Mouse (Mus musculus) heart, embryonic 13.5 days (tissue): Measurements from ENCODE around the gene Dhx16. TPM values are rescaled to one million over a fixed set of nuclear protein-coding genes. Genes with fewer than 3 reads are reported as not detected.
"Not testable (repeated sequence)": the region's sequence is repeated elsewhere in the genome, so short reads cannot be mapped to it uniquely, and the experiment has no call there.

Experiments
- ATAC-seq: fragments of 200-750 bp; cut with Nextera tagmentation; 2 replicates; pipeline ENCODE4 v1.8.0; 2017; ENCODE audit warnings: moderate TSS enrichment; ENCODE audit not compliant: insufficient number of reproducible peaks, low FRiP score, low TSS enrichment; ENCODE audit errors: extremely low read depth
- H3K27ac ChIP-seq: fragments of 300-500 bp; sonication (generic); replicated peaks from 2 replicates; pipeline ENCODE4 v1.5.1; 2015; ENCODE audit warnings: moderate library complexity, mild to moderate bottlenecking, inconsistent platforms
- H3K27me3 ChIP-seq: fragments of 300-500 bp; sonication (generic); replicated peaks from 2 replicates; pipeline ENCODE4 v1.6.1; 2015; ENCODE audit warnings: mild to moderate bottlenecking, inconsistent platforms
- H3K36me3 ChIP-seq: fragments of 300-500 bp; sonication (generic); 2 replicates; pipeline ENCODE4 v1.6.1; 2015; ENCODE audit warnings: mild to moderate bottlenecking, inconsistent platforms
- H3K4me1 ChIP-seq: fragments of 300-500 bp; sonication (generic); 2 replicates; pipeline ENCODE4 v1.6.1; 2015; ENCODE audit warnings: inconsistent platforms
- H3K4me2 ChIP-seq: fragments of 300-500 bp; sonication (generic); 2 replicates; pipeline ENCODE4 v1.6.1; 2015; ENCODE audit warnings: inconsistent platforms, mild to moderate bottlenecking, moderate library complexity
- H3K4me3 ChIP-seq: fragments of 300-500 bp; sonication (generic); 2 replicates; pipeline ENCODE4 v1.5.1; 2015; ENCODE audit warnings: moderate library complexity, mild to moderate bottlenecking, inconsistent platforms
- H3K9ac ChIP-seq: fragments of 300-500 bp; sonication (generic); 2 replicates; pipeline ENCODE4 v1.6.1; 2015; ENCODE audit warnings: inconsistent platforms, mild to moderate bottlenecking, moderate library complexity
- H3K9me3 ChIP-seq: fragments of 300-500 bp; sonication (generic); 2 replicates; pipeline ENCODE4 v1.6.1; 2016; ENCODE audit warnings: inconsistent platforms
- WGBS: fragments of 180-500 bp; shearing (Covaris S2); methylation state at CpG from one replicate; pipeline ENCODE4 v1.1.7; 2015; ENCODE audit warnings: mixed read lengths; 5-methylcytosine and 5-hydroxymethylcytosine counted together
- microRNA counts: library from miRNA; unstranded; fragments of <30 nt; microRNA quantifications from one replicate; lab custom pipeline; 2016
- microRNA-seq: library from miRNA; unstranded; fragments of <30 nt; microRNA quantifications from one replicate; pipeline ENCODE4, GENCODE M21; 2016
- polyA plus RNA-seq: library from polyadenylated mRNA; unstranded; fragments of >200 nt; fragmentation: Nextera tagmentation; extraction: Ambion mirVana; gene quantifications from 2 replicates; pipeline ENCODE4 v1.2.1, GENCODE M21; 2015

Gene Dhx16
- polyA plus RNA-seq, 1 experiment from 2014 or later: 22.8 TPM

DNA sequence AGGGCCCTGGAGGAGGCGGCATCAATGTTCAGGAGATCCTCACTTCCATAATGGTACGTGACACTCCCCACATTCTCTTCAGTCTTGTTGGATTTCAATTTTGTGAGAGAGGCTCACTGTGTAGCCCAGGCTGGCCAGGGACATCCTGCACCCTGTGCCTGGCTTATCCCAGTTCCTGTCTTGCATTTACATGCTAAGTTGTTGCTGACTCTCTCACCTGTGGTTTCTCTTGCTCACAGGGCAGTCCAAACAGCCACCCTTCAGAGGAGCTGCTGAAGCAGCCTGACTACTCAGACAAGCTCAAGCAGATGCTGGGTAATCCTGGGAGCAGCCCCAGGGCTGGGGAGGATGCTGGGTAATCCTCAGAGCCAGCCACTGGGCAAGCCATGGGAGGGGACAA is 49.9 kb downstream of the Dhx16 start:
- no peaks in the 10 kb centered on the region for H3K9me3 ChIP-seq
- H3K36me3 ChIP-seq: peaks cover 76% of the 10 kb centered on the region
- no peak overlapping the region for H3K4me2 ChIP-seq
- no peak overlapping the region for H3K4me3 ChIP-seq
- ATAC-seq: no peak
- H3K9ac ChIP-seq: no peak overlapping the region
- WGBS: 91% methylated on average over 2 of the region's 2 CpGs
- no peak overlapping the region for H3K27ac ChIP-seq
- H3K27me3 ChIP-seq: no peaks in the 10 kb centered on the region
- 0 out of 2 replicates have a peak, but pooled peaks cover 2% of the 10 kb centered on the region for H3K4me1 ChIP-seq

DNA sequence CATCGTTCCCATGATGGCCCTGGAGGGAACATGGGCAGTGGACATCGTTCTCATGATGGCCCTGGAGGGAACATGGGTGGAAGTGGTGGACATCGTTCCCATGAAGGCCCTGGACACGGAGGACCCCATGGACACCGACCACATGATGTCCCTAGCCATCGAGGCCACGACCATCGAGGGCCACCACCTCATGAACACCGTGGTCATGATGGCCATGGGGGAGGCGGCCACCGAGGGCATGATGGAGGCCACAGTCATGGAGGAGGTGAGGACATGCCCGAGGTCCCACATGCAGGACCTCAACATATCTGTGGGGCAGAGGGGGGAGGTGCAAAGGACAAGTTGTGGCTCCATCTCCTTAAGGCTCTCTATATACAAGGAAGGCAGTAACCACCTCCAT is 51.0 kb downstream of the Dhx16 start:
- Histone ChIP-seq H3K9ac (no peak overlapping the region), H3K4me3 (no peak overlapping the region), H3K4me1 (0 out of 2 replicates have a peak, but pooled peaks cover 2% of the 10 kb centered on the region), H3K4me2 (no peak overlapping the region), H3K36me3 (peaks cover 66% of the 10 kb centered on the region), H3K9me3 (no peaks in the 10 kb centered on the region), H3K27ac (no peak overlapping the region), H3K27me3 (no peaks in the 10 kb centered on the region)
- 95% methylated on average over 12 of the region's 12 CpGs for WGBS
- ATAC-seq: no peak

DNA sequence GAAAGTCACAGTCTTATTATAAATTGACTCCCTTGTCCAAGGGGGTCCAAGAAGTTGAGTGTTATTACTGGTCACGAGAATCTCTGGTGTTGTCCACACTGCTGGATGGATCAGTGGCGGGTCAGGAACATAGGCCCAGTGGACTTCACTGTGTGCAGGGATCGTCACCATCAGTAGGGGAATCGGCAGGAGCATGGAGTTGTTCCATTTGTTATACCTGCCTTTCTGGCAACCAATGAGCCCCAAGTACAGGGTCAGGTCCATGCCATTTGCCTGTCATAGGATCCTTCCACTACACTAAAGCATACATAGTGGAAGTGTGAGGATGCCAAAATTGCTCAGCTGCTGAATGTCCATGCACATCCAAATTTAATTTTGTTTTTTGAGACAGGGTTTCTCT is 53.0 kb downstream of the Dhx16 start:
- Histone ChIP-seq H3K27me3 (no peaks in the 10 kb centered on the region), H3K4me2 (no peak overlapping the region), H3K4me3 (no peak overlapping the region), H3K9me3 (no peaks in the 10 kb centered on the region), H3K27ac (no peak overlapping the region), H3K36me3 (peaks cover 47% of the 10 kb centered on the region), H3K4me1 (no peaks in the 10 kb centered on the region), H3K9ac (no peak overlapping the region)
- no peak for ATAC-seq
- WGBS: 88% methylated on average over 4 of the region's 4 CpGs

DNA sequence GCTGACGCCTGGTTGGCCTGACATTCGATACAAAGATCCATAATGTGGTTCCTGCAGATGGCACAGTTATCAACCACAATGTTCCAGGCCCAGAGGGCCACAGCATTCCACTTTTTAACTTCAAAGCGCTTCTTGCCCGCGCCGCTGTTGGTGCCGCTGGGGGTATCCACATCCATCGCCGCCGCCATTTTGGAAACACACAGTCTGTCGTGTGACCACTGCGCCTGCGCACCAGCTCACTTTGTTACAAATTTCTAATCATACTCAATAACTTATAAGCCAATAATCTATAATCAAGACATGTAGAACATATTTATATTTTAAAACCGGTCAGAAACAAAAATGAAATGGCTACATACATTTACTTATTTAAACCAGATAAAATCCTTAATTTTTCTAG is 56.1 kb downstream of the Dhx16 start:
- H3K9me3 ChIP-seq, H3K9ac ChIP-seq, H3K27me3 ChIP-seq, H3K4me2 ChIP-seq, H3K27ac ChIP-seq, ATAC-seq, H3K4me1 ChIP-seq, H3K4me3 ChIP-seq: not testable (repeated sequence)
- H3K36me3 ChIP-seq: peaks cover 16% of the 10 kb centered on the region
- 80% methylated on average over 14 of the region's 14 CpGs for WGBS

DNA sequence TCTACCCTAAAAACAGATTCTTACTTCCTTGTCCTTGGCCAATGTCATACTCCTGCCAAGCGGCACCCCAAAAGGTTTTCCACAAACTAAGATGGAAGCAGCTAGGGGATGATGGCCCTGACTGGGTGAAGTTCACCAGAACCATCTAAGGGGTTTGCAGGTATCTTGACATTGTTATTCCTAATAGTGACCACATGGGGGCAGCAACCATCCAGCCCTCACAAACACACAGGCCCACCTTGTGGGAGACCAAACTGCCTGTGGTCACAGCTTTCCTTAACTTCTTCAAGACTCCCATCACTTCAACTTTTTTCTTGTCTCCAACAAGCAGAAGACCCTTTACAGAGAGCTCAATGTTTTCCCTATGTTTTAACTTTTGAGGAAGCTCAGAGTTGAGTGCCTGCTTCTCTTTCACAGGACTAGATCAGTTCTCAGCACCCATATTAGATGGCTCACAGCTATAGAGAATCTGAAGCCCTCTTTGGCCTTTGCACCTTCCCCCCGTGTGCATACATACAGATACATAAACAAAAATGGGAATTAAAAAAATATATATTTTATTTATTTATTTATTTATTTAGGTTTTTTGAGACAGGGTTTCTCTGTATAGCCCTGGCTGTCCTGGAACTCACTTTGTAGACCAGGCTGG is 58.2 kb downstream of the Dhx16 start:
- 17% methylated on average over 2 of the region's 2 CpGs for WGBS
- no peaks in the 10 kb centered on the region for H3K4me1 ChIP-seq
- ATAC-seq: no peak

DNA sequence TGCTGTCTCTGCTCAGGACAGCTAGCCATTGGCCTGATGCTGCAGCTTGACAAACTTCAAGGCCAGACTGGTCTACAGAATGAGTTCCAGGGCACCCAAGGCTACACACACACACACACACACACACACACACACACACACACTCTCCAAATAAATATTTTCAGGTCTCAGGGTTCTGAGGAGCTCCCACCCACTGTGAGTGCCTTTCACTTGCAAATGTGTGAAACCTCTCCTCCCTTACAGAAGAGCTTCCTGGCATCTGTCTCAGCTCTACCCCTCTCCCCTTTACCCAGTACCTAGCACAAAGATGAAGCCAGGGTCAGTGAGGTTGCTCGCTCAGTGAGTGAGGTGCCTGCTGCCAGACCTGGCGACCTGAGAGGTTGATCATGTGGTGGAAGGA is 59.5 kb downstream of the Dhx16 start:
- H3K27me3 ChIP-seq: no peaks in the 10 kb centered on the region
- no peak overlapping the region for H3K27ac ChIP-seq
- H3K4me3 ChIP-seq: no peak overlapping the region
- no peaks in the 10 kb centered on the region for H3K36me3 ChIP-seq
- H3K9me3 ChIP-seq: 0 out of 2 replicates have a peak, but pooled peaks cover 5% of the 10 kb centered on the region
- H3K4me1 ChIP-seq: no peaks in the 10 kb centered on the region
- 59% methylated on average over 2 of the region's 2 CpGs for WGBS
- ATAC-seq: no peak; the same call in 1 of the 2 replicates
- no peak overlapping the region for H3K9ac ChIP-seq
- no peak overlapping the region for H3K4me2 ChIP-seq

More for the DNA sequence above, 58.2 kb downstream of the Dhx16 start:
- Histone ChIP-seq H3K9me3 (0 out of 2 replicates have a peak, but pooled peaks cover 5% of the 10 kb centered on the region), H3K36me3 (no peaks in the 10 kb centered on the region), H3K4me3 (no peak overlapping the region), H3K27me3 (no peaks in the 10 kb centered on the region), H3K27ac (no peak overlapping the region), H3K9ac (no peak overlapping the region), H3K4me2 (no peak overlapping the region)

DNA sequence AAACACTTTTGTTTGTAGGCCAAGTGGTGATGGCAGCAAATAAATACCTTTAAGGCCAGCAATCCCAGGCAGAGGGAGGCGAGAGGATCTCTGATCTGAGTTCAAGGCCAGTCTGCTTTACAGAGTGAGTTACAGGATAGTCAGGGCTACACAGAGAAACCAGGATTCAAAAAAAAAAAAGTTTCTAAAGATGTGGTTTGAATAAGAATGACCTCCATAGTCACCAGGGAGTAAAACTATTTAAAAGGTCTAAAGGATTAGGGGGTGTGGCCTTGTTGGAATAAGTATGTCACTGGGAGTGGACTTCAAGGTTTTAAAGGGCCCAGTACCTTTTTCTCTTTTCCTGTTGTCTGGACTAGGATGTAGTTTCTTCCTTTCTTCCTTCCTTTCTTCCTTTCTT is 60.3 kb downstream of the Dhx16 start:
- 0 out of 2 replicates have a peak, but pooled peaks cover 5% of the 10 kb centered on the region for H3K9me3 ChIP-seq
- H3K4me2 ChIP-seq: no peak overlapping the region
- no peak overlapping the region for H3K9ac ChIP-seq
- 47% methylated on average over 1 of the region's 1 CpGs for WGBS
- no peaks in the 10 kb centered on the region for H3K4me1 ChIP-seq
- H3K27me3 ChIP-seq: no peaks in the 10 kb centered on the region
- no peak for ATAC-seq
- no peak overlapping the region for H3K27ac ChIP-seq
- H3K36me3 ChIP-seq: no peaks in the 10 kb centered on the region
- no peak overlapping the region for H3K4me3 ChIP-seq

MicroRNAs within 50 kb of the gene (microRNA counts, 519-probe panel; counts per million panel counts)
- microRNA mmu-miR-1894-3p (lab: Ali Mortazavi, UCI) (209 counts per million, percentile 61 among the panel's probes with 10 or more counts), microRNA mmu-miR-1894-5p (lab: Ali Mortazavi, UCI) (209 counts per million, percentile 61 among the panel's probes with 10 or more counts)

Small RNA genes lying within 50 kb of the gene (microRNA-seq; reads per million reads assigned to microRNA genes)
- 2.0 reads per million, percentile 3 among the genes with 10 or more reads in this experiment for gene Gm28033
- gene Mir1894: not detected

Other genes starting within 250 kb of the Dhx16 start
- gene Mucl3, start 236.1 kb upstream of the Dhx16 start, polyA plus RNA-seq: 0.36 and 0.39 TPM in 2 replicates
- gene Vars2, start 212.2 kb upstream of the Dhx16 start, polyA plus RNA-seq: 12.2 and 13.5 TPM in 2 replicates
- gene Gtf2h4, start 206.1 kb upstream of the Dhx16 start, polyA plus RNA-seq: 25.7 and 27.7 TPM in 2 replicates
- 122 and 130 TPM in 2 replicates for gene Ddr1, start 175.2 kb upstream of the Dhx16 start, polyA plus RNA-seq
- 41.7 and 49.9 TPM in 2 replicates for gene Ier3, start 58.1 kb upstream of the Dhx16 start, polyA plus RNA-seq
- 81.1 and 99.0 TPM in 2 replicates for gene Flot1, start 56.6 kb upstream of the Dhx16 start, polyA plus RNA-seq
- 741 and 743 TPM in 2 replicates for gene Tubb5, start 41.5 kb upstream of the Dhx16 start, polyA plus RNA-seq
- gene Mdc1, start 38.3 kb upstream of the Dhx16 start, polyA plus RNA-seq: 17.7 and 18.4 TPM in 2 replicates
- gene Nrm, start 18.5 kb upstream of the Dhx16 start, polyA plus RNA-seq: 43.5 and 50.5 TPM in 2 replicates
- gene Ppp1r18, start 14.2 kb upstream of the Dhx16 start, polyA plus RNA-seq: 19.8 and 21.0 TPM in 2 replicates
- gene 2310061I04Rik, start 17.6 kb downstream of the Dhx16 start, polyA plus RNA-seq: 25.2 and 31.3 TPM in 2 replicates
- gene Atat1, start 30.3 kb downstream of the Dhx16 start, polyA plus RNA-seq: 53.8 and 55.3 TPM in 2 replicates
- gene Mrps18b, start 36.6 kb downstream of the Dhx16 start, polyA plus RNA-seq: 67.8 and 75.9 TPM in 2 replicates
- 24.6 and 26.3 TPM in 2 replicates for gene Ppp1r10, start 36.6 kb downstream of the Dhx16 start, polyA plus RNA-seq
- gene Abcf1, start 89.9 kb downstream of the Dhx16 start, polyA plus RNA-seq: 64.6 and 67.6 TPM in 2 replicates
- 38.9 and 40.3 TPM in 2 replicates for gene Gnl1, start 100.0 kb downstream of the Dhx16 start, polyA plus RNA-seq
- 17.6 and 18.1 TPM in 2 replicates for gene Prr3, start 100.4 kb downstream of the Dhx16 start, polyA plus RNA-seq
- gene H2-T24, start 140.7 kb downstream of the Dhx16 start, polyA plus RNA-seq: 2.4 and 2.8 TPM in 2 replicates
- gene H2-T23, start 153.0 kb downstream of the Dhx16 start, polyA plus RNA-seq: 4.8 and 5.0 TPM in 2 replicates
- 6.9 and 7.5 TPM in 2 replicates for gene H2-T22, start 162.9 kb downstream of the Dhx16 start, polyA plus RNA-seq
- not detected in 2 replicates for gene Gm6034, start 163.1 kb downstream of the Dhx16 start, polyA plus RNA-seq
- not detected in 2 replicates for gene Gm11127, start 178.6 kb downstream of the Dhx16 start, polyA plus RNA-seq
- not detected in 2 replicates for gene Gm19684, start 241.9 kb downstream of the Dhx16 start, polyA plus RNA-seq
- gene Gm7030, start 249.6 kb downstream of the Dhx16 start, polyA plus RNA-seq: not detected in 2 replicates